Mouse (Mus musculus) forebrain, postnatal 0 days (tissue): ENCODE data around the gene Slc24a5. TPM values are rescaled to one million over a fixed set of nuclear protein-coding genes. Genes with fewer than 3 reads are reported as not detected.
"Not testable (repeated sequence)": the region's sequence is repeated elsewhere in the genome, so short reads cannot be mapped to it uniquely, and the experiment has no call there.

Experiments used
- ATAC-seq: fragments of 200-750 bp; cut with Nextera tagmentation; 2 replicates; pipeline ENCODE4 v1.8.0; 2017; ENCODE audit warnings: mild to moderate bottlenecking, moderate library complexity
- DNase-seq: peaks from one replicate; pipeline ENCODE4 v3.0.0-alpha.2; 2015
- H3K27ac ChIP-seq: fragments of 300-500 bp; sonication (generic); 2 replicates; pipeline ENCODE4 v1.5.1; 2014; ENCODE audit warnings: low read depth, mild to moderate bottlenecking, antibody characterized with exemption, low read length, moderate library complexity, mixed read lengths
- H3K27me3 ChIP-seq: fragments of 300-500 bp; sonication (generic); 2 replicates; pipeline ENCODE4 v1.6.1; 2014; ENCODE audit warnings: mild to moderate bottlenecking, low read length, mixed read lengths; ENCODE audit not compliant: insufficient read depth
- H3K36me3 ChIP-seq: fragments of 300-500 bp; sonication (generic); 2 replicates; pipeline ENCODE4 v1.6.1; 2014; ENCODE audit warnings: mild to moderate bottlenecking, moderate library complexity; ENCODE audit not compliant: insufficient read depth
- H3K4me1 ChIP-seq: fragments of 300-500 bp; sonication (generic); 2 replicates; pipeline ENCODE4 v1.6.1; 2014; ENCODE audit warnings: antibody characterized with exemption; ENCODE audit not compliant: insufficient read depth
- H3K4me2 ChIP-seq: fragments of 300-500 bp; sonication (generic); 2 replicates; pipeline ENCODE4 v1.6.1; 2014; ENCODE audit warnings: low read depth, mild to moderate bottlenecking, moderate library complexity
- H3K4me3 ChIP-seq: fragments of 300-500 bp; sonication (generic); 2 replicates; pipeline ENCODE4 v1.5.1; 2014; ENCODE audit warnings: low read depth, low read length, mixed read lengths
- H3K9ac ChIP-seq: fragments of 300-500 bp; sonication (generic); 2 replicates; pipeline ENCODE4 v1.6.1; 2014; ENCODE audit warnings: mild to moderate bottlenecking
- H3K9me3 ChIP-seq: fragments of 300-500 bp; sonication (generic); 2 replicates; pipeline ENCODE4 v1.6.1; 2016; ENCODE audit warnings: low read length
- CTCF ChIP-seq: sonication (generic); IDR thresholded peaks from 2 replicates; pipeline ENCODE4 v1.5.1; 2016; ENCODE audit warnings: antibody characterized with exemption, control low read depth, low read depth
- WGBS: fragments of 180-500 bp; shearing (Covaris S2); extraction: QIAGEN DNeasy Blood & Tissue Kit; methylation state at CpG from one replicate; pipeline ENCODE4 v1.1.7; 2014; 5-methylcytosine and 5-hydroxymethylcytosine counted together
- polyA plus RNA-seq: library from polyadenylated mRNA; unstranded; fragments of >200 nt; fragmentation: Nextera tagmentation; extraction: Ambion mirVana; gene quantifications from 2 replicates; pipeline ENCODE4 v1.2.1, GENCODE M21; 2015
- total RNA-seq: library from RNA; depleted of rRNA; stranded (reverse); fragments of >200 nt; gene quantifications from 2 replicates; pipeline ENCODE4 v1.2.3, GENCODE M21; 2014

The Slc24a5 gene
- total and polyA plus RNA-seq, 2 experiments from 2014 or later, result 3.2 TPM; not detected in 1

DNA sequence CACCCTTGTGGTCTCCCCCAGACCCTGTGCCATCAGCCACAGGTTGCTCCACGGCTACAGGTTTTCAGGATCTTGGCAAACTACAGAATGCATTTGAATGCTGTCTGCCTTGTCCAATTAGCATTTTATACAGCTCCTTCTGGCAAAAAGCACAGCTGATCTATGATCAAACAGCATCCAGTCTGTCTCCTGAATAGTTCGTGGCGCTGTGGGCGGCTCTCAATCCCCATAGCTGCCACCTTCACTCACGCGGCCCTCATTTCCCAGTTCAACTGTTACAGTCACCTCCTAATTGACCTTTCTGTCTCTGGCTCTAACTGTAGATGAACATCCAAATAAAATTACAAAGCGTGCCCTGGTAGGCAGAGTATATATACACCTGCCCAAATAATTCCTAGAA, 551 bp upstream of the Slc24a5 start:
- Histone ChIP-seq H3K4me2 (no peak overlapping the region), H3K36me3 (no peaks in the 10 kb centered on the region), H3K4me1 (no peaks in the 10 kb centered on the region), H3K27me3 (no peaks in the 10 kb centered on the region), H3K9ac (no peak overlapping the region), H3K4me3 (no peak overlapping the region), H3K27ac (no peak overlapping the region), H3K9me3 (no peaks in the 10 kb centered on the region)
- no peak for TF ChIP-seq CTCF
- no peak for DNase-seq
- WGBS, result 53% methylated on average over 7 of the region's 7 CpGs
- no peak for ATAC-seq

DNA sequence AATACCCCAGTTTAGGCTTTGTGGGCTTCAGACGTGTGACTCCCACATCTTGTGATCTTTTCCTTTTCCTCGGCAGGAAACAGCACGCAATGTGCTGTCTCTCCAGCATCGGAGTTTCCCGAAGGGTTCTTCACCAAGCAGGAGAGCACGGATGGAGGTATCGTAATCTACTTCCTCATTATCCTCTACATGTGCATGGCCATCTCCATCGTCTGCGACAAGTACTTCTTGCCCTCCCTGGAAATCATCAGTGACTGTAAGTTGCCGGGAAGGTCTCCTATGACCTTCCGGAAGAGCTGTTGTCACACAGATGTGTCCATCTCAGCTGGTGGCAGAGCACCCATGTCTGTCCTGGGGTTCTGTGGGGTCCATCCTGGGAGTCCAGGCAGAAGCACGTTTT, 772 bp downstream of the Slc24a5 start:
- H3K27ac ChIP-seq, result no peak overlapping the region
- WGBS, result 91% methylated on average over 12 of the region's 12 CpGs
- DNase-seq, result no peak
- no peak overlapping the region for H3K4me3 ChIP-seq
- no peak overlapping the region for H3K4me2 ChIP-seq
- no peaks in the 10 kb centered on the region for H3K9me3 ChIP-seq
- H3K9ac ChIP-seq, result no peak overlapping the region
- H3K4me1 ChIP-seq, result no peaks in the 10 kb centered on the region
- H3K27me3 ChIP-seq, result no peaks in the 10 kb centered on the region
- no peak for TF ChIP-seq CTCF
- no peak for ATAC-seq
- no peaks in the 10 kb centered on the region for H3K36me3 ChIP-seq

DNA sequence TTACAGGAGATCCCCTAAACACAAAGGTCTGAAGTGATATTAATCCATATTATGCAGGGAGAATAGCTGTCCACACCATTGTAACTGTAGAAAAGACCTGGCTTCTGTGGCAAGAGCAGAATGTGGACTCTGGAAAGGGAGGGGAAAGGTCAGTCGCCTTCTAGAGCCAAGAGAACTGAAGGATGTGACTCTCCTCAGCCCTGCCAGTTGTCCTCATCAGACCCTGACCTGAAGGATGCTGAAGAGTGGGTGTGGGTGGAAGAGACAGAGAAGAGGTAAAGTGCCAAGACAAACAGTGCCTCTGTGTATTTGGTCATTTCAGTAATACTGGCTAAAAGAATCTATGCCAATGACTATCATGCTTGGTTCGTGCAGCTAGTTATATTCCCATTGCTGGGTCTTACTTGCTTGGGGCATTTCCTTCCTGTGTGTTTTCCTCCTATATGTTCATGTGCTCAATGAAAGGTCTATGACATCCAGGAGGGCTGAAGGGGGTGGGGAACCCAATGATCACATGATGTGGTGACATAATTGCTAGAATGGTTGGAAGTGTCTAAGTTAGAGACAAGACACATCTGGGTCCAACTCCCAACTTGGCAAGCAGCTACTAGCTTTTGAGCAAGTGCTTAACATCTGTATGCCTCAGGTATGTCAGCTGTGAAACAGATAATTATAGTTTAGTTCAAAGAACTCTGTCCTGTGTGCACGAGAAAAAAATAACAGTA, 5.3 kb downstream of the Slc24a5 start:
- Histone ChIP-seq H3K4me2 (no peak overlapping the region), H3K9me3 (no peaks in the 10 kb centered on the region), H3K27me3 (no peaks in the 10 kb centered on the region), H3K36me3 (no peaks in the 10 kb centered on the region), H3K27ac (no peak overlapping the region), H3K4me3 (no peak overlapping the region), H3K9ac (no peak overlapping the region), H3K4me1 (no peaks in the 10 kb centered on the region)
- 86% methylated on average over 3 of the region's 3 CpGs for WGBS
- DNase-seq, result no peak
- no peak for ATAC-seq
- TF ChIP-seq CTCF, result no peak

DNA sequence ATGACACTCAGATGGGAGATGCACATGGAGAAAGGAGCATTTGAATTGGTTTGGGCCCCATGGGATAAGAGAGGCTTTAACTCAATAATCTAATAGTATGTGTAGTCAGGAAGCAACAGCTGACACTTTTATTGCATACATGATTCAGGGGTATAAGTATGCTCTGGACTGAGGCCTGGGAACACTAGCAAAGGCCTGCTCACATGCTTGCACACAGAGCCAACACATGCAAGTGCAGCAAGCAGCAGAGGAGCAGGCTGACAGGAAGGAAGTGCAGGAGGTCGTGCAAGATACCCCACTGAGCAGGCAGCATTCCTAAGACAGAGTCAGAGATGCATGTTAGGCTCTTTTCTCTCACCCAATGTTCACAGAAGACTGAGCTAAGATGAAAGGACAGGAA, 16.0 kb downstream of the Slc24a5 start:
- Histone ChIP-seq H3K27ac (no peak overlapping the region), H3K4me1 (no peaks in the 10 kb centered on the region), H3K36me3 (peaks cover 22% of the 10 kb centered on the region), H3K4me2 (no peak overlapping the region), H3K9ac (no peak overlapping the region), H3K4me3 (no peak overlapping the region), H3K27me3 (no peaks in the 10 kb centered on the region), H3K9me3 (no peaks in the 10 kb centered on the region)
- TF ChIP-seq CTCF, result no peak
- no peak for DNase-seq
- ATAC-seq, result no peak
- 39% methylated on average over 1 of the region's 1 CpGs for WGBS

DNA sequence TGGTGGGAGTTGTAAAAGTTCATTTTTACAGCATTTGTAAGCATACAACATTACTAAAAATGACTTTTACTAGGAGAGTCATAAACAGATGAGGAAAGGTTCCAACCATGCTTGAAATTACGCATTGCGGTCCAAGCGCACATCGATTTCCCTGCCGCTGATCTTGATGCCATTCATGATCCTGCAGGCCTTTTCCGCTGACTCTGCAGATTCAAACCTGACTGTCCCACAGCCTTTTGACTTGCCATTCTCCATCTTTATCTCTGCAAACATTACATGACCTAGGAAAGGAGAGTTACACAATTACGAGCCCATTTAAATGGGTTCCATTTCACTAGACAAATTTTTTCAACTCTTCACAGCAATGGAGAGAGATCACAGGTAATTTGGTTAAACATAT, 20.8 kb downstream of the Slc24a5 start:
- WGBS, result 95% methylated on average over 7 of the region's 7 CpGs
- Histone ChIP-seq H3K27ac (no peak overlapping the region), H3K36me3 (peaks cover 24% of the 10 kb centered on the region), H3K27me3 (no peaks in the 10 kb centered on the region), H3K4me1 (no peaks in the 10 kb centered on the region), H3K4me2 (no peak overlapping the region), H3K9ac (no peak overlapping the region), H3K9me3 (no peaks in the 10 kb centered on the region), H3K4me3 (no peak overlapping the region)
- ATAC-seq (no peak), DNase-seq (no peak)
- no peak for TF ChIP-seq CTCF

- ATAC-seq, H3K4me3 ChIP-seq, H3K9me3 ChIP-seq, H3K27me3 ChIP-seq, H3K9ac ChIP-seq, H3K4me1 ChIP-seq, H3K27ac ChIP-seq, DNase-seq, H3K4me2 ChIP-seq: not testable (repeated sequence)
- 79% methylated on average over 3 of the region's 3 CpGs for WGBS
- H3K36me3 ChIP-seq, result peaks cover 26% of the 10 kb centered on the region
These were observed 24.2 kb downstream of the Slc24a5 start for GRCm38 (mm10) chr2:125092123-125092522.

GRCm38 (mm10) chr2:125104491-125104890, 36.6 kb downstream of the Slc24a5 start:
- H3K4me1 ChIP-seq, ATAC-seq, H3K9ac ChIP-seq, H3K27ac ChIP-seq, H3K4me2 ChIP-seq, H3K4me3 ChIP-seq, H3K27me3 ChIP-seq, DNase-seq, H3K9me3 ChIP-seq: not testable (repeated sequence)
- peaks cover 24% of the 10 kb centered on the region for H3K36me3 ChIP-seq
- WGBS, result 96% methylated on average over 13 of the region's 13 CpGs

DNA sequence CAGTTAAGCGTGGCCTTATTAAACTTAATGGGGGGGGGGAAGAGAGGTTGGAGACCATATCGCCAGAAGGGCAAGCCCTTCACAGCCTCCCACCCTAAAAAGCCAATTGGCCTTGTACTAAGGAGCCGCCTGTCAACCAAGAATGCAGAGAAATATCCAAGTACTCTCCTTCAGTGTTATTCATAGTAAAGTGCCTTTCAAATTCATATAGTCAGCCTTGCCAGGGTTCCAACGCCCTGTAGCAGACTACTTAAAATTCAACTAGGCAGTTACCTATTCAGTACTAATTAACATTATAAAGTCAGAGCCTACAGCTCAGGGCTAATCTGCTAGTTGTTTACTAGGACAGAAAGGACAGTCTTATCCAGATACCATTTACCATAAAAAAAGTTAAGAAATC, 38.6 kb downstream of the Slc24a5 start:
- not testable (repeated sequence) for H3K9me3 ChIP-seq, H3K27ac ChIP-seq, H3K27me3 ChIP-seq, H3K4me3 ChIP-seq, H3K4me1 ChIP-seq, ATAC-seq, H3K9ac ChIP-seq, DNase-seq, H3K4me2 ChIP-seq
- WGBS, result 65% methylated on average over 4 of the region's 4 CpGs
- peaks cover 24% of the 10 kb centered on the region for H3K36me3 ChIP-seq
